Mouse (Mus musculus) liver, embryonic 16.5 days (tissue): ENCODE measurements around the gene Cers2. TPM values are rescaled to one million over a fixed set of nuclear protein-coding genes. Genes with fewer than 3 reads are reported as not detected.

Experiments used
- ATAC-seq: fragments of 200-750 bp; cut with Nextera tagmentation; 2 replicates; pipeline ENCODE4 v1.8.0; 2017; ENCODE audit warnings: low read depth, mild to moderate bottlenecking, moderate number of reproducible peaks, moderate library complexity
- H3K27ac ChIP-seq: fragments of 300-500 bp; sonication (generic); 2 replicates; pipeline ENCODE4 v1.5.1; 2014; ENCODE audit warnings: mild to moderate bottlenecking, low read length
- H3K27me3 ChIP-seq: fragments of 300-500 bp; sonication (generic); 2 replicates; pipeline ENCODE4 v1.6.1; 2014; ENCODE audit warnings: low read depth, low read length, mixed read lengths; ENCODE audit not compliant: control insufficient read depth, insufficient read depth
- H3K36me3 ChIP-seq: fragments of 300-500 bp; sonication (generic); 2 replicates; pipeline ENCODE4 v1.6.1; 2014; ENCODE audit warnings: mild to moderate bottlenecking; ENCODE audit not compliant: control insufficient read depth, insufficient read depth
- H3K4me1 ChIP-seq: fragments of 300-500 bp; sonication (generic); 2 replicates; pipeline ENCODE4 v1.6.1; 2014; ENCODE audit warnings: low read depth, low read length, mixed read lengths; ENCODE audit not compliant: control insufficient read depth
- H3K4me2 ChIP-seq: fragments of 300-500 bp; sonication (generic); 2 replicates; pipeline ENCODE4 v1.6.1; 2014; ENCODE audit warnings: low read depth, low read length, mixed read lengths
- H3K4me3 ChIP-seq: fragments of 300-500 bp; sonication (generic); 2 replicates; pipeline ENCODE4 v1.5.1; 2014; ENCODE audit warnings: low read depth, mild to moderate bottlenecking, low read length
- H3K9ac ChIP-seq: fragments of 300-500 bp; sonication (generic); 2 replicates; pipeline ENCODE4 v1.6.1; 2014; ENCODE audit warnings: low read depth, low read length
- H3K9me3 ChIP-seq: fragments of 300-500 bp; sonication (generic); replicated peaks from 2 replicates; pipeline ENCODE4 v1.6.1; 2016; ENCODE audit warnings: low read length; ENCODE audit not compliant: control insufficient read depth
- WGBS: fragments of 180-500 bp; shearing (Covaris S2); extraction: QIAGEN DNeasy Blood & Tissue Kit; methylation state at CpG from one replicate; pipeline ENCODE4 v1.1.7; 2014; ENCODE audit not compliant: insufficient replicate concordance; 5-methylcytosine and 5-hydroxymethylcytosine counted together
- polyA plus RNA-seq: library from polyadenylated mRNA; unstranded; fragments of >200 nt; fragmentation: Nextera tagmentation; extraction: Ambion mirVana; gene quantifications from 2 replicates; pipeline ENCODE4 v1.2.1, GENCODE M21; 2015

The Cers2 gene
- polyA plus RNA-seq, 1 experiment from 2014 or later, result 117 TPM

DNA sequence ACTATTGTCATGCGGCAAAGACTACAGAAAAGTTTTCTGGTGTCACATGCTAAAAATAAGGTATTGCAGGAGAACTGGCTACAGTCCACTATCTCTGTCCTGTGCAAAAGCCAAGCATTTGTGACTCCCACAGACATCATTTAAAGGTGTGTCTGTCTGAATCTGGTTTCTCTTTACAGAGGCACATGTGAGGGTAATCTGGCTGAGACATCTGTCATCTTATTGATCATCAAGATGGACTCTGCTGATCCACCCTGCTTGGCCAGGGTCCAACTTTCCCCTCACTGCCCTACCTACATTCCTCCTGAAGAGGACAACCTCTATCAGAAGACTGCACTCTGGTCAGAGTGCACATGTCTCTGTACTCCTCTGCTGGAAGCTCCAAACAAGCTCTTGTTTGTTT, 37.4 kb upstream of the Cers2 start:
- Histone ChIP-seq H3K9ac (no peak overlapping the region), H3K36me3 (no peaks in the 10 kb centered on the region), H3K4me3 (no peak overlapping the region), H3K9me3 (no peaks in the 10 kb centered on the region), H3K27ac (peak overlapping the region; percentile 3), H3K4me1 (peaks cover 50% of the 10 kb centered on the region), H3K4me2 (no peak overlapping the region), H3K27me3 (no peaks in the 10 kb centered on the region)
- 79% methylated on average over 1 of the region's 1 CpGs for WGBS
- ATAC-seq, result no peak

DNA sequence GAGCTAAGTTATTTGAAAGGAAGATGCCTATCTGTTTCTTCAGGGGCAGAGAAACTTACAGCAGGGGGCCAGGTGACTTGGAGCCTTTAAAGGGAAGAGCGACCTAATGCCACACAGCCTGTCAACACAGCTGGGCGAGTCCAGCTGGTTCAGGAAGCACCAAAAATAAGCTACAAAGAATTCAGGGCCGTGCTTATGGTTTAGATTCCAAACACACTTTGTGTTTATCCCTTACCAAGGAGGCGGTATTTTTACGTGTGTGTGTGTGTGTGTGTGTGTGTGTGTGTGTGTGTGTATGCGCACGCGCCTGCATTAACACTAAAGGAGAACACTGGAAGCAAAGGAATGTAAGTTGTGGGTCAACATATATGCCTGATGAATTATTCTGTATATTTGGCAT, 33.8 kb upstream of the Cers2 start:
- Histone ChIP-seq H3K36me3 (no peaks in the 10 kb centered on the region), H3K9me3 (no peaks in the 10 kb centered on the region), H3K4me3 (peak overlapping the region; percentile 81), H3K27ac (peak overlapping the region; percentile 90), H3K4me1 (peaks cover 58% of the 10 kb centered on the region), H3K9ac (peak overlapping the region; percentile 92), H3K4me2 (peak overlapping the region; percentile 90), H3K27me3 (no peaks in the 10 kb centered on the region)
- ATAC-seq, result no peak
- WGBS, result 8% methylated on average over 8 of the region's 8 CpGs

DNA sequence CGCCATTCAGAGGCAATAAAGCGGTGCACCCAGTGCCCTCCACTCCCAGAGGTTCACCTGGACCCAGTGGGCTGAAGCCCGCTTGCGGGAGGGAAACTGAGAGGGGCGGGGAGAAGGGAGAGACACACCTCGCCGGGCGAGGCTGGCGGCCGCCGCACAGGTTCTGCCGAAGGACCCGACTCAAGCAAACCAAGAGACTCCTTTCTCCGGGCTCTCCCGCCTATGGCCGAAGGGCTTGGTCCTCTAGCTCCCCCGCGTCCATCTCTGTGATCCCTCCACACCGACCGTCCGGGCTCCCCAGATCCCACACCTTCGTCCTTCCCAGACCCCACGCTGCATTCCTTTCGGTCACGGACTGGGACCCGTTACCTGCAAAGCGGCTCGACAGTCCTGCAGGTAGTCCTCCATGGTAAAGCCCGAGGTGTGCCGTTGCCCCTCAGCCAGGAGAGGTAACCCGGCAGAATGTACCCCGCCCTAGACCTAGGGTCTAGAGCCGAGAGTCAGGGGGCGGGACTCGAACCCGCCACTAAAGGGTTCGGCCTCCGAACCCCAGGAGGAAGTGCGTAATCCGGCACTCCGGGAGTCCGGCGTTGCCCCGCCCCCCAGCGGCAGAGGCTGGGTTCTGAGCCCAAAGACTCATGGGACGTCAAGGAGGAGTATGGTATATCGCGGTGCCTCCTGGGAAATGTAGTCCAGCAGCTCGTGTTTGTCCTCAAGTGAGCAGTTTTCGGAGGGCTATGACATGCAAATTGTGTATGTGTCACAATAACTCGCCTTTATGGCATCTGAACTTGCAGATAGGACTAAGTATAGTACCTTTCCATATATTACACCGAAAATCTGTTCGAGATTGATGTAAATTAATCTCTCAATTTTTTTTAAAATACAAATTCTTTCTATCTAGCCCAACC, 33.1 kb upstream of the Cers2 start, which contains the start of the genes Mindy1 and Prune1:
Gene Mindy1 (plus strand): TSS at position 130 of the 911 bp plus-strand sequence.
Gene Prune1 (minus strand): TSS at position 861 of the 911 bp plus-strand sequence.
- Histone ChIP-seq H3K27ac (peak within 1 kb of the TSS; percentile 90), H3K4me2 (peak within 1 kb of the TSS; percentile 90), H3K36me3 (no peaks in the 10 kb centered on the region), H3K4me1 (peaks cover 62% of the 10 kb centered on the region), H3K9ac (peak within 1 kb of the TSS; percentile 95), H3K27me3 (no peaks in the 10 kb centered on the region), H3K4me3 (peak within 1 kb of the TSS; percentile 83), H3K9me3 (no peaks in the 10 kb centered on the region)
- WGBS, result under 1% methylated on average over 53 of the region's 53 CpGs
- ATAC-seq, result peak; percentile 86

DNA sequence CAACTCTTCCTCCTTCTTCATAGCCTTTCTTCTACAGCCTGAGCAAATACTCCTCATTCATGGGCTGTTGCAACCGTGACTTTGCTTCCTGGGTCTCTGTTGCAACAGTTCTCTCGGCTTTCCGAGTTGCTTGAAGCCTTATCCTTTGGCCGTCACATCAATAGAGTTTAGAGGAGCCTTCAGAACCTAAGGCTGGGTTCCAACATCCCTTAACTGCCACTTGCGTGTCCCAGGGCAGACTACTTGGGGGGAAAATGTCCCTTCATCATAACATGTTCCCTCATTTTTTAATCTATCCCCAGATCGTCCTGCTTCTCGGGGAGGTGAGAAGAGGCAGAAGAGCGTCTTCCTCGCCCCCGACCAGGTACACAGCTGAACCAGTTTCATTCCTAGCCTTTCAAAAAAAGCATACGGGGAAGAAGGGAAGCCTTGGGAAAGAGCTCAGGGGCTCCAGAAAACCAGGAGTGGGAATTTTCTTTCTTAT, 32.2 kb upstream of the Cers2 start:
- peak overlapping the region; percentile 90 for H3K4me2 ChIP-seq
- no peaks in the 10 kb centered on the region for H3K36me3 ChIP-seq
- 0% methylated on average over 11 of the region's 11 CpGs for WGBS
- H3K4me1 ChIP-seq, result peaks cover 53% of the 10 kb centered on the region
- no peaks in the 10 kb centered on the region for H3K27me3 ChIP-seq
- peak overlapping the region; percentile 83 for H3K4me3 ChIP-seq
- H3K9me3 ChIP-seq, result no peaks in the 10 kb centered on the region
- peak; percentile 32 for ATAC-seq
- H3K9ac ChIP-seq, result peak overlapping the region; percentile 95
- H3K27ac ChIP-seq, result peak overlapping the region; percentile 89

DNA sequence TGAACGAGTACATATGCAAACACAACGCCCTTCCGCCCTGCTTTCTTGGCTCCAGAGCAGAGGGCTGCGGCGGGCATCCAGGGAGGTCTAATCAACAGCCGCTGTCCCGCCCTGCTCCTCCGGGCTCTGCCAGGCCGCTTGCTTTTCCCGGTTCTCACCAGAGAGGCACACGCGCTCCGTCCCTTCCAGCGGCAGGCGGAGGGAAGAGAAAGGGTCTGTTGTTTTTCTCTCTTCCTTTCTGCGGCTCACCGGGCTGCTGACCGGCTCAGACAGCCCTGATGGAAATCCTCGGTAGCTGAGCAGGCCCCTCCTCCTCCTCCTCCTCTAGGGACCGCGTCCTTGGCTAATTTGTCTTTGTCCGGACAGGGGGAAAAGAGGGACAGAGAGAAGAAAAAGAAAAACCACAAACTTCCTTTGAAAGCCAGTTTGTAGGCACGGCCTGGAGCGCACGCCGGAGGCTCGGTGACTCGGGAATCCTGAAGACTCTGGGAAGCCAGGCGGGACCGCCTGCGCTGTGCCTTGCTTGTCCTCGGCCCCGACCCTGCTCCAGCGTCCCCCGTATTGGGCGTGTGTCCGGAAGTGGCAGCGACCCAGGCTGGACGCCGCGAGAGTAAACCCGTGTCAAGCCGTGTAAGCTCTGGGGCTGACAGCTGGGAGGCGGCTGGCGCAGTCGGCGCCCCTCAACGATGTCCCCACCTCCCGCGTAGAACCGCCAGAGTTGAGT, 31.6 kb upstream of the Cers2 start:
- peak overlapping the region; percentile 90 for H3K4me2 ChIP-seq
- H3K9ac ChIP-seq, result peak overlapping the region; percentile 95
- peak overlapping the region; percentile 89 for H3K27ac ChIP-seq
- peak overlapping the region; percentile 83 for H3K4me3 ChIP-seq
- peaks cover 4% of the 10 kb centered on the region for H3K36me3 ChIP-seq
- H3K4me1 ChIP-seq, result peaks cover 52% of the 10 kb centered on the region
- H3K27me3 ChIP-seq, result no peaks in the 10 kb centered on the region
- under 1% methylated on average over 49 of the region's 51 CpGs for WGBS
- H3K9me3 ChIP-seq, result no peaks in the 10 kb centered on the region
- ATAC-seq, result peak; percentile 72

DNA sequence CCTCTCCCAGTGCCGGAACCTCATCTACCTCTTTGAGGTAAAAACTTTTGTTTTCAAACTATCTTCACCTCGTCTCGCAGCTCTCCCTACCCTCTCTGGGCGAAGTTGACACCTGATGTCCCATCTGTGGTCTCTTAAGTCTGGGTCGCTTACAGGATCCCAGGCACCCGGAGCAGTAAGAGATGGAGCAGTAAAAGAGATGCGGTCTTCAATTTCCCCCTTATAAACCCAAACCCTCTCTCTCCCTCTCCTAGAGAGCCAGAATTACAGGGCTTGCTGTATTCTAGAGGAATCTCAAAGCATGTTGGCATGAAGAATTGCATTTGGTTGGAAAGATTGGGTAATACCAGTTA, 31.0 kb upstream of the Cers2 start:
- ATAC-seq, result no peak
- Histone ChIP-seq H3K4me2 (peak overlapping the region; percentile 90), H3K36me3 (peaks cover 9% of the 10 kb centered on the region), H3K4me3 (peak overlapping the region; percentile 83), H3K9me3 (no peaks in the 10 kb centered on the region), H3K9ac (peak overlapping the region; percentile 95), H3K27ac (peak overlapping the region; percentile 89), H3K27me3 (no peaks in the 10 kb centered on the region), H3K4me1 (peaks cover 48% of the 10 kb centered on the region)
- 3% methylated on average over 7 of the region's 7 CpGs for WGBS

DNA sequence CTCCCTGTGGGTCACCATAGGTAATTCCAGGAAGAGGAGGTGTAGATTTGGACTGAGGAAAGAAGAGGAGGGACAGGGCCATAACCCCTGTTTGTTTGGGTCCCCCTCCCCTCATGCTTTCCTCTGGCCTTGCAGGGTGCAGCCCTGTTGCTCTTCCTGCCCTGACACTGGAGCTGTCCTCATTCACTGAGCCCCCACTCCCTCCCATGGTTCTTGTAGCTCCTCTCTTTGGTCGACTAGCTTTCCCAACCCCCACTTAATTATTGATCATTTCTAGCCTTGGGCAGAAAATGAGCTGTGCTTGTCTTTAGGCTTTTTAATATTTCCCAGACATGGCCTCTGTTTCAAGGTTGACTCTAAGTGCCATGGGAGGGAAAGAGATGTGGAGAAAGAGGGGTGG, 30.5 kb upstream of the Cers2 start:
- Histone ChIP-seq H3K27me3 (no peaks in the 10 kb centered on the region), H3K36me3 (peaks cover 10% of the 10 kb centered on the region), H3K27ac (peak overlapping the region; percentile 89), H3K9ac (peak overlapping the region; percentile 95), H3K9me3 (no peaks in the 10 kb centered on the region), H3K4me1 (peaks cover 44% of the 10 kb centered on the region), H3K4me2 (peak overlapping the region; percentile 90), H3K4me3 (peak overlapping the region; percentile 83)
- 13% methylated on average over 1 of the region's 1 CpGs for WGBS
- no peak for ATAC-seq

- no peaks in the 10 kb centered on the region for H3K9me3 ChIP-seq
- peak overlapping the region; percentile 90 for H3K4me2 ChIP-seq
- peaks cover 10% of the 10 kb centered on the region for H3K36me3 ChIP-seq
- no peak overlapping the region for H3K4me3 ChIP-seq
- no peaks in the 10 kb centered on the region for H3K27me3 ChIP-seq
- no peak overlapping the region for H3K9ac ChIP-seq
- WGBS, result 84% methylated on average over 12 of the region's 12 CpGs
- no peak for ATAC-seq
- H3K27ac ChIP-seq, result no peak overlapping the region
- peaks cover 38% of the 10 kb centered on the region for H3K4me1 ChIP-seq
These were observed 29.9 kb upstream of the Cers2 start for GRCm38 (mm10) chr3:95284501-95285281.
